Mouse (Mus musculus): ENCODE results near the gene Tmem59l. TPM values are rescaled to one million over a fixed set of nuclear protein-coding genes. Genes with fewer than 3 reads are reported as not detected.

The Tmem59l gene
- polyA plus RNA-seq, 1 experiment from 2014 or later, result 78.8 TPM

DNA sequence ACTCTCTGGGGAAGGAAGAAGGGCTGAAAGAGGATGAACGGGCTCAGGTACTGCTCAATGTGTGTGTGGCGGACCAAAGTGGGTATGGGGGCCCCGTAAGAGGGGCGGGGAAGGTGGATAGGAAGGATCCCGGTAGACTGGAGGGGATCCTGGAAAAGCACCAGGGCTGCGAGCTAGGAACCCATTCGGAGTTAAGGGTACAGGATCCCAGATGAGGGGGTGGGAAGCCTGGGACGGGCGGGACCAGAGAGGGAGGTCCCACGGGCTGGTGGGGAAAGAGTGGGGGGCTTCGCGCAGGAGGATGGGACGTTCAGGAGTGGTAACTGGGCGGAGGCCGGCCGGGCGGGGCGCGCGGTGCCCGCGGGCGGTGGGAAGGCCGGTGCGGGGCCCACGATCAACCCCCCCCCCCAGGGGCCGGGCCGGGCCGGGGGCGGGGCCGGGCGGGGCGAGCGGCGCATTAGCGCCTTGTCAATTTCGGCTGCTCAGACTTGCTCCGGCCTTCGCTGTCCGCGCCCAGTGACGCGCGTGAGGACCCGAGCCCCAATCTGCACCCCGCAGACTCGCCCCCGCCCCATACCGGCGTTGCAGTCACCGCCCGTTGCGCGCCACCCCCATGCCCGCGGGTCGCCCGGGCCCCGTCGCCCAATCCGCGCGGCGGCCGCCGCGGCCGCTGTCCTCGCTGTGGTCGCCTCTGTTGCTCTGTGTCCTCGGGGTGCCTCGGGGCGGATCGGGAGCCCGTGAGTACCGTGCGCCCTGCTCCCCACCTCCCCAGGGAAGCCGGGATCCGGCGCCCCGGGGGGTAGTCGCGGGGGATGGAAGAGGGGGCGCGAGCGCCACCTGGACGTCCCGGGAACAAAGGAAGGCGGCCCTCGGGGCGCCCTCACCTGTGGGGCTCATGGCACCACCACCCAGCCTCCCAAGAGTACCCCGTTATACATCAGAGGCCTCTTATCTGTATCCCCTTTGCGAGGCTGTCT is 5.8 kb upstream of the Tmem59l start, which contains the start of gene Crlf1:
TSS of gene Crlf1 (plus strand) at position 495 of the 977 bp plus-strand sequence.
- no peak for ATAC-seq (ENCODE audit: low FRiP score)
- no peak within 1 kb of the TSS for H3K27ac ChIP-seq
- 2% methylated on average over 65 of the region's 93 CpGs for WGBS
- H3K4me2 ChIP-seq, result peak within 1 kb of the TSS; percentile 58
- H3K36me3 ChIP-seq, result no peaks in the 10 kb centered on the region
- peaks cover 100% of the 10 kb centered on the region for H3K27me3 ChIP-seq
- no peaks in the 10 kb centered on the region for H3K9me3 ChIP-seq
- peak within 1 kb of the TSS; percentile 58; the same call in 1 of the 2 replicates for H3K9ac ChIP-seq
- peaks cover 56% of the 10 kb centered on the region for H3K4me1 ChIP-seq (replicated peaks)
- H3K4me3 ChIP-seq, result peak within 1 kb of the TSS; percentile 38

DNA sequence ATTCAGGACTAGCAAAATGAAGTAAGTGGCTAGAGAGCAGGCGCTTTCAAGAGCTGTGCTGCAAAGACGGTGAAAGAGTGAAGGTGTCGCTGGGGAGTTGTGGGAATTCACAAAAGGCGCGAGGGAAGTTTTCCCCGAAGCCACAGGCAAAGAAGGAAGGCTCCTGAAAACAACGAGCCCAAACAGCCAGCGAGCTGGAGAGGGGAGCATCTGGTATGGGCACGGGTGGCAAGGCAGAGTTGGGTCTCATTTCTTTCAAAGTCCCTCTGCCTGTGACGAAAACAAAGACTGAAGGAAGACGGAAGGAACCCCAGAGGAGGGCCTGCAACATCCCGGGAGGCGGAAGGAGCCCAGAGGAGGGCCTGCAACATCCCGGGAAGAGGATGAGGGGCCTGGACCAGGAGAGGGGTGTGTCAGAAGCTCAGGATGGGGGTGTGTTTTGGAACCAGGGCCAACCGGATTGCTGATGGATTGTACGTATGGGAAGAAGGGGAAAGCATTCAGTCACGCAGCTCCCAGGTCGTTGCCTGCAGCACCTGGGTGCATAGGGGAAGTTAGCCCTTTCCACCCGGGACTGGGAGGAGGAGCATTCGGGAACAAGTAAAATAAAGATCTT is 3.8 kb upstream of the Tmem59l start:
- Histone ChIP-seq H3K27ac (no peak overlapping the region), H3K9me3 (no peaks in the 10 kb centered on the region), H3K36me3 (no peaks in the 10 kb centered on the region), H3K4me1 (replicated peaks) (peaks cover 72% of the 10 kb centered on the region), H3K4me2 (no peak overlapping the region), H3K4me3 (no peak overlapping the region), H3K27me3 (peaks cover 96% of the 10 kb centered on the region), H3K9ac (no peak overlapping the region)
- WGBS, result 2% methylated on average over 20 of the region's 20 CpGs
- no peak for ATAC-seq (ENCODE audit: low FRiP score)

DNA sequence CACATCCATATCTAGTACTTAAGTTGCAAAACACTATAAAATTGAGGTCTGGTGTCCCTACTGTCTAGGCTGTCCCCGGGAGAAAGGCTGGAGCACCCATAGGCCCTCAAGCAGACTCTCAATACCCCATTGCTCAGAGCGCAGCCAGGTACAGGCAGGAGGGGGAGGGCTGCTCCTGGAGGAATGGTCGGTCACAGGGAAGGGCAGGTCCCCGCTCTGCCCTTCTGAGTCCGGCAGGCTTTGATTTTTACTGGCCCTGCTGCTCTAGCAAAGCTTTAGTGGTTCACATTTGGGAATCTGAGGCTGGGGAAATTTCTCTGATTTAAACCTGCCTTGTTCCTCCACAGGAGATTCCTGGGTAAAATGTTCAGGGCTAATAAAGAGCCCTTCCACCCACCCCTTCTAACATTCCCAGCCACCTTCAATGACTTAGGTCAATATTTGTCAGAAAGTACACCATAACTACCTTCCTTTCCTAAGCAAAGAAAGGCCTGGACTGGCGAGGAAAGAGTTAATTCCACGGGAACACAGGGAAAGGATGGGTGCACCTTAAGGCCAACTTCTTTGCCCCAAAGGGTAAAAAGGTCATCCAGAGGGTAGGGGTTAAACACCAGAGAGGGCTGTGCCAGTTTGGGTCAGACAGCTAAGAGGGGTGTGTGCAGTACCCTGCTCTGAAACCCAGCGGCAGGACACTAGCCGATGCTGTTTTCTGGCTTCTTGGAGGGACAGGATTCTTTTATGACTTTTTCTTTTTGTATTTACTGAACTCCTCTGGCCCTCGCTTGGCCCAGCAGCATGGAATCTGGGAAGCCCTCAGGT is 3.1 kb upstream of the Tmem59l start:
- Histone ChIP-seq H3K9me3 (no peaks in the 10 kb centered on the region), H3K4me3 (0 out of 2 replicates have a peak overlapping the region, but pooled peaks have one; percentile 19), H3K9ac (no peak overlapping the region), H3K27ac (no peak overlapping the region), H3K4me2 (no peak overlapping the region), H3K27me3 (peaks cover 96% of the 10 kb centered on the region), H3K4me1 (replicated peaks) (peaks cover 68% of the 10 kb centered on the region), H3K36me3 (no peaks in the 10 kb centered on the region)
- 8% methylated on average over 10 of the region's 10 CpGs for WGBS
- ATAC-seq (ENCODE audit: low FRiP score), result no peak

DNA sequence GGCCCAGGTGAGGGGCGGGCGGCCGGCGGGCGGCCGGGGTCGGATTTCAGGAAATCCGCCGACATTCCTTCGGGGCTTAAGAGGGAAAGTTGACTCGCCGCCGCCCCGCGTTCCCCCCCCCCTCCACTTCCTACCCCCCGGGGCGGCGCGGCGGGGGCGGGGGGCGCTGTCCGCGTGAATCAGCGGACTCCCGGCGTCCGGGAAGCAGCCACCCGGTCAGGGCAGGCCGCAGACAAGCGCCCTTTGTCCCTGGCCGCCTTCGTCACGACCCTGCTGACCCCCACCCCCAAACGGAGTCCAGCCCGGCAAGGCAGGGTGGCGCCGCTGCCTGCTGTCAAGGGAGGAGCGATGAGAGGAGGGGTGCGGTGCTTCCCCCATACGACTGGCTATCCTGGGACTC is 2.4 kb upstream of the Tmem59l start:
- peaks cover 96% of the 10 kb centered on the region for H3K27me3 ChIP-seq
- no peaks in the 10 kb centered on the region; the same call in 1 of the 2 replicates for H3K36me3 ChIP-seq
- peak overlapping the region; percentile 19; the same call in 1 of the 2 replicates for H3K4me3 ChIP-seq
- H3K9ac ChIP-seq, result no peak overlapping the region
- no peak for ATAC-seq (ENCODE audit: low FRiP score)
- WGBS, result 0% methylated on average over 27 of the region's 41 CpGs
- no peak overlapping the region for H3K27ac ChIP-seq
- H3K9me3 ChIP-seq, result no peaks in the 10 kb centered on the region
- peaks cover 61% of the 10 kb centered on the region for H3K4me1 ChIP-seq (replicated peaks)
- H3K4me2 ChIP-seq, result peak overlapping the region; percentile 33

DNA sequence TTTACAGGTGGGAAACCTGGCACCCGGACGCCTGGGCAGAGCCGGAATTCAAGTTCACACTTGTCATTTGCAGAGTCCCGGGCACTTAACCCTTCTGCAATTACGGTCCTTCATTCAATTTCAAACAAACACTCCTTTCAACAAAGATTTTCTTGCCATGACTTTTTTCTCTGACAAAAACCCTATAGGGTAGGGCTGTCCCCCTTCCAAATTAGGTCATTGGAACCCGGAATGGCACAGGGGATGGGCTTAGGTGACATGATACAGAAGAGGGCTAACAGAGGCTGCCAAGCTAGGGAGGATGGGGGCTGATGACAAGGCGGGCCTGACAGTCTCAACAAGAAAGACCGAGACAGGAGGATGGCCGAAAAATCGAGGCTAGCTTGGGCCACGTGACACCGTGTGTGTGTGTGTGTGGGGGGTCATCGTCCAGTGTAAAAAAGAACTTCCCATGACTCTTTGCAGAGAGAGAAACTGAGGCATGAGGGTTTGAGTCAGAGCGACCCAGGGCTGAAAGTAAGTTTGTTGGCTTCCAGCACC is 1.8 kb upstream of the Tmem59l start:
- peaks cover 3% of the 10 kb centered on the region for H3K36me3 ChIP-seq
- WGBS, result 6% methylated on average over 14 of the region's 14 CpGs
- peak overlapping the region; percentile 33 for H3K4me2 ChIP-seq
- H3K9me3 ChIP-seq, result no peaks in the 10 kb centered on the region
- H3K27ac ChIP-seq, result no peak overlapping the region
- peak overlapping the region; percentile 32 for H3K4me3 ChIP-seq
- H3K27me3 ChIP-seq, result peaks cover 96% of the 10 kb centered on the region
- ATAC-seq (ENCODE audit: low FRiP score), result no peak
- peaks cover 56% of the 10 kb centered on the region for H3K4me1 ChIP-seq (replicated peaks)
- H3K9ac ChIP-seq, result no peak overlapping the region

DNA sequence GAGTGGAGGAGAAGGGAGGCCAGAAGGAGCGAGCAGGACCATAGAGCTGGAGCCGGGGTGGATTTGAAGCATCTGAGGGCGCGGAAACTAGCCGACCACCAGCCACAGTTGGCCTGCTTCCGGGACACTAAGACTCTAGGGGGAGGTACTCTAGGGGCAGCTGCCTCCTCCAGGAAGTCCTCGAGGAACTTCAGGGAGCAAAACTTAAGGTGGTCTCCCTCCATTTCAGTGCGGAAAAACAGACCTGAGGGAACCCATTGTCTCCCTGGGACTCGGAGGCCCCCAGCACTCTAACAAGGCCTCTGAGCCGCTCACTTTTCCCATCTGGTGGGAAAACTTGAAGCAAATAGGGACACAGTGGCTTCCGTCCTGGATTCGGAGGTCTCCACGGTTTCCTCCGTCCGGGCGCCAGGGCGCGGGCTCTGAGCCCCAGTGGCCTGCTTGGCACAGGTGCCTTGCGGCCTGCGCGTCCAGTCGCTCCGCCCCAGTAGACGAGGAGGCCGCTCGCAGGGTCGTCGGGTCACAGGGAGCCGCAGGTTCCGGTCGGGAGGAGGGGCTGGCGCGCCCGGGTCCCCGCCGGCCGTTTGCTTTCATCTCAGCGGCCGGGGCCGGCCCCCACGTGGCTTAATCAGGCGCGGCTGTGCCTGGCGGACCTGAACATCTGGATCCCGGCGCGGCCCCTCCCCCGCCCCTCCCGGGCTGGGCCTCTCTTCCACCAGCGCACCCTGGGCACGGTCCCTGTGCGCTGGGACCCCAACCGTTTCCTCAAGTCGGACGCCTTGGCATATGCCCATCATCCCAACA is 1.0 kb upstream of the Tmem59l start:
- Histone ChIP-seq H3K27ac (no peak overlapping the region), H3K36me3 (peaks cover 10% of the 10 kb centered on the region), H3K4me3 (peak overlapping the region; percentile 32), H3K27me3 (peaks cover 96% of the 10 kb centered on the region), H3K4me1 (replicated peaks) (peaks cover 47% of the 10 kb centered on the region), H3K9me3 (no peaks in the 10 kb centered on the region), H3K4me2 (peak overlapping the region; percentile 74), H3K9ac (peak overlapping the region; percentile 55)
- no peak for ATAC-seq (ENCODE audit: low FRiP score)
- 3% methylated on average over 52 of the region's 55 CpGs for WGBS

DNA sequence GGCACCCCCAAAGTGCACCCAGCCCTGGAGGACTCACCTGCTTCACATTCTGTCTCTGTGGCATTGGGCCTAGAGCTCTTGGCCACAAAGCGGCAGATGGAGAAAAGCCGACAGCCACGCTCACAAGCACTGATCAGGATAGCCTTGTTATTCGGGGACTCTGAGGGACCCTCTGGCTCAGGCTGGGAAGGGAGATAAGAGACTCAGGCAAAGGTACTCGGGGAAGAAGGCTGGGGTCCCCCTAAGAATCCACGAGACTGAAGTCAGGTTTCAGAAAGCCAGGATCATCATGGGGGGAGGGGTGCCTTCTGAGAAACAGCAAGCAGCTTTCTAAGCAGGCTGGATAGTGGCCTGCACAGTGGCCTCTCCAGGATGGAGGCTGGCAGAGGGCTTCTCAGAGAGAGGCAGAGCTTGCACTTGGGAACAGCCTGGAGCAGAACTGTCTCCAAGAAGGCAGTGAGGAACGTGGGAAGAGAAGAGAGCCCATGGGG is 922 bp downstream of the Tmem59l start:
- Histone ChIP-seq H3K4me1 (replicated peaks) (peaks cover 36% of the 10 kb centered on the region), H3K9ac (peak overlapping the region; percentile 88), H3K4me2 (peak overlapping the region; percentile 74), H3K27ac (no peak overlapping the region), H3K36me3 (peaks cover 10% of the 10 kb centered on the region), H3K4me3 (peak overlapping the region; percentile 60), H3K27me3 (peaks cover 95% of the 10 kb centered on the region), H3K9me3 (no peaks in the 10 kb centered on the region)
- ATAC-seq (ENCODE audit: low FRiP score), result 0 out of 2 replicates have a peak, but pooled peaks have one; percentile 3
- WGBS, result 59% methylated on average over 7 of the region's 7 CpGs

GRCm38 (mm10) chr8:70482943-70483342 is 4.2 kb downstream of the Tmem59l start:
- Histone ChIP-seq H3K9me3 (no peaks in the 10 kb centered on the region), H3K4me2 (no peak overlapping the region), H3K27me3 (peaks cover 86% of the 10 kb centered on the region), H3K36me3 (peaks cover 10% of the 10 kb centered on the region), H3K4me3 (no peak overlapping the region), H3K9ac (no peak overlapping the region), H3K4me1 (replicated peaks) (peaks cover 18% of the 10 kb centered on the region), H3K27ac (no peak overlapping the region)
- WGBS, result 72% methylated on average over 2 of the region's 2 CpGs
- no peak for ATAC-seq (ENCODE audit: low FRiP score)

DNA sequence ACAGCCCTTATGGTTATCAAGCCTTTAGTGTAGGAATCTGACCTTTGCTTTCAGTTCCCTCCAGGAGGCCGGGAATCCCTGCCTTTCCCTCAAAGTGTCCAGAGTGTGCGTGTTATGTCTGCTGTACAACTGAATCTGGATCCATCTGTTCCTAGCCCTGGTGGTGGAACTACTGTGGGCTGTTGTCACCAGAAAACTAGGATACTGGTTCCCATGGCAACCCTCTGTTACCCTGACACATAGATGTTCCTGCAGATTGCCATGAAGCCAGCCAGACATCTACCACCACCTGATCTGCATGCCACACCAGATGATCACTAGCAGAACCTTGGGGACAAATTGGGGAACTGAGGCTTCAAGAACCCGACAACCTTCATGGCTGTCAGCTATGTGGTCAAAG is 5.2 kb downstream of the Tmem59l start:
- ATAC-seq (ENCODE audit: low FRiP score), result no peak
- Histone ChIP-seq H3K4me2 (no peak overlapping the region), H3K4me3 (no peak overlapping the region), H3K27ac (no peak overlapping the region), H3K9ac (no peak overlapping the region), H3K27me3 (peaks cover 84% of the 10 kb centered on the region), H3K4me1 (replicated peaks) (peaks cover 22% of the 10 kb centered on the region), H3K9me3 (no peaks in the 10 kb centered on the region), H3K36me3 (peaks cover 10% of the 10 kb centered on the region)
- WGBS, result 75% methylated on average over 3 of the region's 3 CpGs

- H3K4me1 ChIP-seq (replicated peaks), result peaks cover 32% of the 10 kb centered on the region
- no peaks in the 10 kb centered on the region for H3K9me3 ChIP-seq
- H3K36me3 ChIP-seq, result no peaks in the 10 kb centered on the region; the same call in 1 of the 2 replicates
- ATAC-seq (ENCODE audit: low FRiP score), result peak; percentile 30
- H3K9ac ChIP-seq, result peak overlapping the region; percentile 84; the same call in 1 of the 2 replicates
- H3K4me3 ChIP-seq, result peak overlapping the region; percentile 64
- peak overlapping the region; percentile 75 for H3K4me2 ChIP-seq
- H3K27me3 ChIP-seq, result peaks cover 40% of the 10 kb centered on the region
- no peak overlapping the region for H3K27ac ChIP-seq
- WGBS, result 1% methylated on average over 21 of the region's 21 CpGs
Measured at GRCm38 (mm10) chr8:70477269-70477982, 9.7 kb downstream of the Tmem59l start.

Measured in hindbrain, embryonic 13.5 days (tissue).